Comparison of ENCODE assay signal across 25 mouse cellular contexts in genomic region chr4:59527470-59527869, GRCm38 (mm10). TPM values are rescaled to one million over a fixed set of nuclear protein-coding genes. Genes with fewer than 3 reads are reported as not detected.
DNase-seq lines count a peak whose midpoint lies in the region; ATAC-seq lines count a peak whose summit lies in the region.
"Had no signal": no experiment of that assay in that cellular context is flagged by ENCODE, and none has a peak within 500 bp of the region (broad histone marks: within the 10 kb centered on the region; RNA-seq: fewer than 3 reads in every experiment).

No protein-coding gene starts in this region.

- no peak overlapping the region for H3K9ac ChIP-seq in intestine, embryonic 16.5 days (ENCODE audit: low read depth, low read length)
- H3K9ac ChIP-seq in intestine, embryonic 15.5 days = no peak overlapping the region
- H3K9ac ChIP-seq in kidney, embryonic 15.5 days = no peak overlapping the region
- no peak overlapping the region for H3K9ac ChIP-seq in liver, embryonic 13.5 days
- no peak overlapping the region for H3K9ac ChIP-seq in liver, embryonic 11.5 days (ENCODE audit: low read depth, low read length)
- H3K9ac ChIP-seq: embryonic facial prominence, embryonic 12.5 days; forebrain, embryonic 13.5 days had no signal

- H3K4me3 ChIP-seq in intestine, embryonic 16.5 days (ENCODE audit: low read length) = no peak overlapping the region
- H3K4me3 ChIP-seq in intestine, embryonic 15.5 days (replicated peaks) = no peak overlapping the region
- no peak overlapping the region for H3K4me3 ChIP-seq in kidney, embryonic 15.5 days (replicated peaks)
- H3K4me3 ChIP-seq in liver, embryonic 13.5 days (replicated peaks) = no peak overlapping the region
- no peak overlapping the region for H3K4me3 ChIP-seq in liver, embryonic 11.5 days (ENCODE audit: low read depth, low read length)
- H3K4me3 ChIP-seq: embryonic facial prominence, embryonic 10.5 days; embryonic facial prominence, embryonic 12.5 days; forebrain, embryonic 13.5 days had no signal

- no peaks in the 10 kb centered on the region for H3K9me3 ChIP-seq in intestine, embryonic 16.5 days (ENCODE audit: control insufficient read depth, low read length)
- no peaks in the 10 kb centered on the region for H3K9me3 ChIP-seq in intestine, embryonic 15.5 days
- no peaks in the 10 kb centered on the region for H3K9me3 ChIP-seq in kidney, embryonic 15.5 days (replicated peaks)
- no peaks in the 10 kb centered on the region for H3K9me3 ChIP-seq in liver, embryonic 13.5 days (replicated peaks)
- no peaks in the 10 kb centered on the region for H3K9me3 ChIP-seq in liver, embryonic 11.5 days (ENCODE audit: control insufficient read depth, low read length)
- H3K9me3 ChIP-seq: embryonic facial prominence, embryonic 10.5 days; embryonic facial prominence, embryonic 12.5 days; forebrain, embryonic 13.5 days; G1E had no signal

- no peak overlapping the region for H3K27ac ChIP-seq in intestine, embryonic 16.5 days (ENCODE audit: low read length)
- H3K27ac ChIP-seq in intestine, embryonic 15.5 days = no peak overlapping the region
- no peak overlapping the region for H3K27ac ChIP-seq in kidney, embryonic 15.5 days
- peak overlapping the region; percentile 31; the same call in 1 of the 2 replicates for H3K27ac ChIP-seq in liver, embryonic 13.5 days
- H3K27ac ChIP-seq in liver, embryonic 11.5 days (ENCODE audit: low read depth, low read length) = no peak overlapping the region
- H3K27ac ChIP-seq: embryonic facial prominence, embryonic 10.5 days; embryonic facial prominence, embryonic 12.5 days; forebrain, embryonic 13.5 days had no signal

- H3K4me1 ChIP-seq in intestine, embryonic 16.5 days (ENCODE audit: control insufficient read depth, insufficient read depth, low read length) = peaks cover 10% of the 10 kb centered on the region
- 0 out of 2 replicates have a peak, but pooled peaks cover 5% of the 10 kb centered on the region for H3K4me1 ChIP-seq in intestine, embryonic 15.5 days (replicated peaks)
- H3K4me1 ChIP-seq in kidney, embryonic 15.5 days = peaks cover 12% of the 10 kb centered on the region
- H3K4me1 ChIP-seq in liver, embryonic 13.5 days (replicated peaks) = peaks cover 74% of the 10 kb centered on the region
- H3K4me1 ChIP-seq in liver, embryonic 11.5 days (replicated peaks; ENCODE audit: control insufficient read depth, insufficient read depth, low read length) = peaks cover 42% of the 10 kb centered on the region
- H3K4me1 ChIP-seq: embryonic facial prominence, embryonic 12.5 days; forebrain, embryonic 13.5 days had no signal

- H3K36me3 ChIP-seq in intestine, embryonic 16.5 days (ENCODE audit: control insufficient read depth, insufficient read depth, low read length) = no peaks in the 10 kb centered on the region
- H3K36me3 ChIP-seq in intestine, embryonic 15.5 days = no peaks in the 10 kb centered on the region
- peaks cover 13% of the 10 kb centered on the region for H3K36me3 ChIP-seq in kidney, embryonic 15.5 days
- H3K36me3 ChIP-seq in liver, embryonic 13.5 days = peaks cover 18% of the 10 kb centered on the region
- H3K36me3 ChIP-seq in liver, embryonic 11.5 days (ENCODE audit: control insufficient read depth, insufficient read depth, low read length) = no peaks in the 10 kb centered on the region; the same call in 1 of the 2 replicates

- WGBS in intestine, embryonic 16.5 days = 71% methylated on average over 3 of the region's 3 CpGs
- 74% methylated on average over 3 of the region's 3 CpGs for WGBS in intestine, embryonic 15.5 days
- WGBS in kidney, embryonic 15.5 days = 70% methylated on average over 3 of the region's 3 CpGs
- WGBS in liver, embryonic 13.5 days (ENCODE audit: insufficient replicate concordance) = 70% methylated on average over 3 of the region's 3 CpGs
- 86% methylated on average over 3 of the region's 3 CpGs for WGBS in liver, embryonic 11.5 days

- no peak overlapping the region for H3K4me2 ChIP-seq in intestine, embryonic 16.5 days (ENCODE audit: low read depth, low read length)
- no peak overlapping the region for H3K4me2 ChIP-seq in intestine, embryonic 15.5 days (replicated peaks)
- no peak overlapping the region for H3K4me2 ChIP-seq in kidney, embryonic 15.5 days
- H3K4me2 ChIP-seq in liver, embryonic 13.5 days = no peak overlapping the region
- no peak overlapping the region for H3K4me2 ChIP-seq in liver, embryonic 11.5 days
- H3K4me2 ChIP-seq: embryonic facial prominence, embryonic 12.5 days; forebrain, embryonic 13.5 days had no signal

- DNase-seq in kidney, adult 8-10 months = peak; percentile 19 to 20
- DNase-seq in kidney, postnatal 36 days = peak; percentile 38 to 47
- DNase-seq in kidney, postnatal 14 days = no peak
- DNase-seq in liver, embryonic 13.5 days = no peak
- no peak for DNase-seq in liver, embryonic 11.5 days (ENCODE audit: low spot score)
- DNase-seq: adrenal gland, adult 8-10 months; adrenal gland, postnatal 14 days; adrenal gland, postnatal 36 days; B cell, adult 2 months; cerebellum, adult 11-12 months; cerebellum, adult 2 months; cerebellum, adult 9-10 months; cerebellum, postnatal 10 days; cerebellum, postnatal 25 days had no signal

- ATAC-seq in intestine, embryonic 16.5 days = peak; percentile 61; the same call in 1 of the 2 replicates
- ATAC-seq in intestine, embryonic 15.5 days = no peak
- no peak for ATAC-seq in kidney, embryonic 15.5 days (replicated peaks; ENCODE audit: low FRiP score)
- no peak for ATAC-seq in liver, embryonic 13.5 days (ENCODE audit: low read depth)
- ATAC-seq in liver, embryonic 11.5 days (replicated peaks; ENCODE audit: low FRiP score) = no peak
- ATAC-seq: activated CD4-positive, CD25-positive, alpha-beta regulatory T cell, adult 4 months; CD4-positive, CD25-positive, alpha-beta regulatory T cell, adult 4 months; forebrain, embryonic 13.5 days; Patski had no signal

- no peaks in the 10 kb centered on the region for H3K27me3 ChIP-seq in intestine, embryonic 16.5 days (replicated peaks; ENCODE audit: control insufficient read depth, insufficient read depth, low read length)
- H3K27me3 ChIP-seq in intestine, embryonic 15.5 days (replicated peaks) = no peaks in the 10 kb centered on the region
- no peaks in the 10 kb centered on the region for H3K27me3 ChIP-seq in kidney, embryonic 15.5 days
- H3K27me3 ChIP-seq in liver, embryonic 13.5 days = no peaks in the 10 kb centered on the region
- no peaks in the 10 kb centered on the region for H3K27me3 ChIP-seq in liver, embryonic 11.5 days (replicated peaks; ENCODE audit: control insufficient read depth, insufficient read depth, low read length)
- H3K27me3 ChIP-seq: CH12.LX; embryonic facial prominence, embryonic 12.5 days; forebrain, embryonic 13.5 days; Patski had no signal

RNA-seq across cellular contexts. Expression of gene Ptbp3, which starts 21.7 kb away (rescaled TPM):
- polyA plus RNA-seq in intestine, embryonic 16.5 days (2015; fragmentation: Nextera tagmentation; extraction: Ambion mirVana) = 56.5 and 59.6 TPM in 2 replicates
- 57.8 and 66.9 TPM in 2 replicates for polyA plus RNA-seq in intestine, embryonic 15.5 days (2015; fragmentation: Nextera tagmentation; extraction: Ambion mirVana)
- 64.9 and 67.2 TPM in 2 replicates for polyA plus RNA-seq in kidney, embryonic 15.5 days (2015; fragmentation: Nextera tagmentation; extraction: Ambion mirVana)
- 44.2 and 60.6 TPM in 2 replicates for polyA plus RNA-seq in liver, embryonic 13.5 days (2015; fragmentation: Nextera tagmentation; extraction: Ambion mirVana)
- polyA plus RNA-seq in liver, embryonic 11.5 days (2014; fragmentation: Nextera tagmentation; extraction: Ambion mirVana) = 77.7 and 80.0 TPM in 2 replicates

RNA-seq across cellular contexts. Expression of gene Hsdl2, which starts 53.9 kb away (rescaled TPM):
- polyA plus RNA-seq in intestine, embryonic 16.5 days (2015; fragmentation: Nextera tagmentation; extraction: Ambion mirVana) = 18.8 and 19.1 TPM in 2 replicates
- polyA plus RNA-seq in intestine, embryonic 15.5 days (2015; fragmentation: Nextera tagmentation; extraction: Ambion mirVana) = 17.6 and 20.2 TPM in 2 replicates
- 24.1 and 25.4 TPM in 2 replicates for polyA plus RNA-seq in kidney, embryonic 15.5 days (2015; fragmentation: Nextera tagmentation; extraction: Ambion mirVana)
- 18.2 and 23.8 TPM in 2 replicates for polyA plus RNA-seq in liver, embryonic 13.5 days (2015; fragmentation: Nextera tagmentation; extraction: Ambion mirVana)
- polyA plus RNA-seq in liver, embryonic 11.5 days (2014; fragmentation: Nextera tagmentation; extraction: Ambion mirVana) = 22.4 and 25.8 TPM in 2 replicates

Comparison
In these comparisons a context has a peak if more than half of its experiments do, and no peak if none do; other contexts are left out.
1. DNase-seq: peak in kidney, adult 8-10 months (2 of 2) and kidney, postnatal 36 days (2 of 2); none in kidney, postnatal 14 days (single experiment), liver, embryonic 13.5 days (single experiment) and liver, embryonic 11.5 days (single experiment).